Mouse (Mus musculus) retina, adult 2 months (tissue): ENCODE measurements around the gene Dbil5.

Experiments
- DNase-seq: peaks from one replicate; pipeline ENCODE4 v3.0.0-alpha.2; 2012; ENCODE audit warnings: low read depth, low spot score

The Dbil5 gene

GRCm38 (mm10) chr11:76225051-76225450 is 7.6 kb downstream of the Dbil5 start:
- DNase-seq = no peak

- DNase-seq = no peak
Observed at GRCm38 (mm10) chr11:76236136-76236535, 18.7 kb downstream of the Dbil5 start.

- no peak for DNase-seq
Observed at GRCm38 (mm10) chr11:76239750-76240149, 22.3 kb downstream of the Dbil5 start.

GRCm38 (mm10) chr11:76242901-76243810 is 25.7 kb downstream of the Dbil5 start, which contains the start of the genes Mrm3 and Glod4:
Gene Mrm3 (plus strand): TSS chr11:76243715.
Gene Glod4 (minus strand): TSS chr11:76243725.
- DNase-seq = peak; percentile 79

- DNase-seq = no peak
Observed at GRCm38 (mm10) chr11:76243811-76244546, 26.6 kb downstream of the Dbil5 start.

GRCm38 (mm10) chr11:76246439-76246838 is 29.0 kb downstream of the Dbil5 start:
- no peak for DNase-seq

GRCm38 (mm10) chr11:76247239-76247638 is 29.8 kb downstream of the Dbil5 start:
- DNase-seq = no peak

GRCm38 (mm10) chr11:76252036-76252435 is 34.6 kb downstream of the Dbil5 start:
- no peak for DNase-seq

GRCm38 (mm10) chr11:76253145-76253917 is 35.9 kb downstream of the Dbil5 start:
- peak; percentile 52 for DNase-seq

GRCm38 (mm10) chr11:76253918-76254264 is 36.5 kb downstream of the Dbil5 start:
- DNase-seq = no peak

GRCm38 (mm10) chr11:76255431-76256001 is 38.1 kb downstream of the Dbil5 start:
- no peak for DNase-seq

GRCm38 (mm10) chr11:76256129-76256528 is 38.7 kb downstream of the Dbil5 start:
- DNase-seq = no peak

- DNase-seq = no peak
Observed at GRCm38 (mm10) chr11:76257386-76257785, 40.0 kb downstream of the Dbil5 start.

- no peak for DNase-seq
Observed at GRCm38 (mm10) chr11:76258511-76258910, 41.1 kb downstream of the Dbil5 start.

GRCm38 (mm10) chr11:76260208-76261050 is 43.0 kb downstream of the Dbil5 start:
- DNase-seq = no peak

- no peak for DNase-seq
Observed at GRCm38 (mm10) chr11:76261224-76261623, 43.8 kb downstream of the Dbil5 start.

- DNase-seq = no peak
Observed at GRCm38 (mm10) chr11:76262611-76263351, 45.4 kb downstream of the Dbil5 start.

- no peak for DNase-seq
Observed at GRCm38 (mm10) chr11:76267550-76267949, 50.1 kb downstream of the Dbil5 start.

GRCm38 (mm10) chr11:76268001-76268459 is 50.6 kb downstream of the Dbil5 start:
- DNase-seq = no peak
